Mouse (Mus musculus) ES-E14 (cell line): ENCODE data around the gene Ergic1.

Experiments
- CHD2 ChIP-seq: IDR thresholded peaks from 2 replicates; pipeline ENCODE4 v1.6.1; 2014; ENCODE audit warnings: mild to moderate bottlenecking, low read depth, low read length, inconsistent platforms
- HCFC1 ChIP-seq: IDR thresholded peaks from 2 replicates; pipeline ENCODE4 v1.6.1; 2012; ENCODE audit warnings: low read length, inconsistent platforms, borderline replicate concordance; ENCODE audit not compliant: insufficient read depth
- MAFK ChIP-seq: IDR thresholded peaks from 2 replicates; pipeline ENCODE4 v1.6.1; 2014; ENCODE audit warnings: mild to moderate bottlenecking, low read depth, low read length, inconsistent platforms; ENCODE audit not compliant: insufficient read depth
- ZC3H11A ChIP-seq: IDR thresholded peaks from 2 replicates; pipeline ENCODE4 v1.6.1; 2012; ENCODE audit warnings: low read depth, mild to moderate bottlenecking, inconsistent platforms, low read length, borderline replicate concordance
- ZNF384 ChIP-seq: IDR thresholded peaks from 2 replicates; pipeline ENCODE4 v1.6.1; 2012; ENCODE audit warnings: low read depth, low read length, inconsistent platforms

DNA sequence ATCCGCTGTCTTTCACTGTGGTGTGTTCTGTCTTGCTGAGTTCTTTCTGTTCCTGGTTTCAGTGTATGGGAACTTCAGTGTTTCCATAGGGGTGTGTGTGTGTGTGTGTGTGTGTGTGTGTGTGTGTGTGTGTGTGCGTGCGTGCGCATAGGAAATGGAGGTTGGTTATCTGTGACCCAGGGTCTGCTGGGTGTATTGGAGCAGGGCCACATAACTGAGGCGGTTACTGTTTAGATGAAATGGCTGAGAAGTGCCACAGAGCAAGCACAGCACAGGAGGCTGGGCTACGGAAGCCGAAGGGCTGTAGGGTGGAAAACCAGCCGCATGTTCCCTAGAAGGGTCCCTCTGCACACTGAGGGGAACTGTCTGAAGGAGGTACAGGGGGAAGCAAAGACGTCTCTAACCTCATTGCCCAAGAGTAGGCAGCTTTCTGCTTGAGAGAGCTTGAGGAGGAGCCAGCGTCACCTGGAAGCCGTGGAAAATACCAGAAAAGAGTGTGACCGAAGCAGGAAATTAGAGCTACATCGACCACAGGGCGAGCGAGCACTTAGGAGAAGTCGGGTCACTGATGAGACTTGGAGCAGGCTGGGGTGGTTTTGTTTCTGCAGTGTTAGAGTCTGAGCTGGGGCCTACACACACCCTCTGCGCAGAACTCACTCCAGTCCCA, 125.2 kb downstream of the Ergic1 start:
- no peak for TF ChIP-seq ZC3H11A
- no peak for TF ChIP-seq ZNF384
- TF ChIP-seq HCFC1 = no peak
- TF ChIP-seq CHD2 = no peak
- no peak for TF ChIP-seq MAFK
